Mouse (Mus musculus) embryonic facial prominence, embryonic 11.5 days (tissue): Measurements from ENCODE around the gene Olfr1395. TPM values are rescaled to one million over a fixed set of nuclear protein-coding genes. Genes with fewer than 3 reads are reported as not detected.

ENCODE experiments used
- polyA plus RNA-seq: library from polyadenylated mRNA; unstranded; fragments of >200 nt; fragmentation: Nextera tagmentation; extraction: Ambion mirVana; gene quantifications from 2 replicates; pipeline ENCODE4 v1.2.1, GENCODE M21; 2014

Gene Olfr1395
- polyA plus RNA-seq, 1 experiment from 2014 or later: not detected

Other genes with a start within 250 kb of the Olfr1395 start
- gene Gm5431, start 240.1 kb upstream of the Olfr1395 start, polyA plus RNA-seq: 0.11 and 0.26 TPM in 2 replicates
- gene Psme2b, start 196.1 kb upstream of the Olfr1395 start, polyA plus RNA-seq: 2.0 and 2.1 TPM in 2 replicates
- gene Olfr56, start 163.4 kb upstream of the Olfr1395 start, polyA plus RNA-seq: not detected in 2 replicates
- 0.11 and 0.45 TPM in 2 replicates for gene 9930111J21Rik1, start 162.9 kb upstream of the Olfr1395 start, polyA plus RNA-seq
- gene Gm12185, start 150.0 kb upstream of the Olfr1395 start, polyA plus RNA-seq: not detected in 2 replicates
- gene Tgtp1, start 148.1 kb upstream of the Olfr1395 start, polyA plus RNA-seq: not detected in 2 replicates
- gene 9930111J21Rik2, start 91.0 kb upstream of the Olfr1395 start, polyA plus RNA-seq: 0.10 and 0.25 TPM in 2 replicates
- gene Tgtp2, start 78.1 kb upstream of the Olfr1395 start, polyA plus RNA-seq: not detected in 2 replicates
- gene Ifi47, start 65.7 kb upstream of the Olfr1395 start, polyA plus RNA-seq: 0.56 and 1.2 TPM in 2 replicates
- not detected in 2 replicates for gene Olfr1396, start 27.4 kb upstream of the Olfr1395 start, polyA plus RNA-seq
- not detected in 2 replicates for gene Olfr1394, start 12.1 kb downstream of the Olfr1395 start, polyA plus RNA-seq
- gene Btnl9, start 44.9 kb downstream of the Olfr1395 start, polyA plus RNA-seq: 0.15 and 0.77 TPM in 2 replicates
- gene Zfp62, start 61.0 kb downstream of the Olfr1395 start, polyA plus RNA-seq: 64.0 and 66.1 TPM in 2 replicates
- gene Mgat1, start 101.9 kb downstream of the Olfr1395 start, polyA plus RNA-seq: 26.4 and 32.8 TPM in 2 replicates
- 0.17 TPM in 1 of 2 replicates, not detected in the other for gene Olfr1393, start 136.0 kb downstream of the Olfr1395 start, polyA plus RNA-seq
- gene Olfr1392, start 143.0 kb downstream of the Olfr1395 start, polyA plus RNA-seq: not detected in 2 replicates
- not detected in 2 replicates for gene Olfr10, start 162.5 kb downstream of the Olfr1395 start, polyA plus RNA-seq
- gene Olfr1391, start 180.5 kb downstream of the Olfr1395 start, polyA plus RNA-seq: not detected in 2 replicates
- not detected in 2 replicates for gene Olfr1390, start 192.9 kb downstream of the Olfr1395 start, polyA plus RNA-seq